Mouse (Mus musculus) MEL (cell line): ENCODE measurements around the gene Frk. TPM values are rescaled to one million over a fixed set of nuclear protein-coding genes. Genes with fewer than 3 reads are reported as not detected.

ENCODE experiments used
- DNase-seq: peaks from one replicate; pipeline ENCODE4 v3.0.0; 2011; ENCODE audit warnings: low read depth, low spot score
- H3K27ac ChIP-seq: 2 replicates; pipeline ENCODE4 v1.5.1; 2012; ENCODE audit warnings: low read depth, mild to moderate bottlenecking, control low read depth, low read length, moderate library complexity; ENCODE audit not compliant: control insufficient read depth
- H3K27me3 ChIP-seq, 2 experiments: fragments of 150-350 bp in 1 of 2; sonication (generic) in 1 of 2; 2 replicates each; pipeline ENCODE4 v1.6.1; 2012; ENCODE audit warnings: low read length in 2 of 2, mild to moderate bottlenecking in 2 of 2, improper control_type of control experiment in 1 of 2, moderate library complexity in 1 of 2; ENCODE audit not compliant: insufficient read depth in 2 of 2, control insufficient read depth in 1 of 2
- H3K36me3 ChIP-seq, 2 experiments: 2 replicates each; pipeline ENCODE4 v1.6.1; 2012 to 2014; ENCODE audit warnings: low read length in 2 of 2, improper control_type of control experiment in 1 of 2, inconsistent platforms in 1 of 2, mild to moderate bottlenecking in 1 of 2; ENCODE audit not compliant: insufficient read depth in 2 of 2, control insufficient read depth in 1 of 2
- H3K4me1 ChIP-seq, 2 experiments: fragments of 150-350 bp in 1 of 2; sonication (generic) in 1 of 2; 2 replicates each; pipeline ENCODE4 v1.6.1; 2012; ENCODE audit warnings: low read length in 2 of 2, improper control_type of control experiment in 1 of 2, mild to moderate bottlenecking in 1 of 2; ENCODE audit not compliant: insufficient read depth in 2 of 2, control insufficient read depth in 1 of 2
- H3K4me3 ChIP-seq, 2 experiments: fragments of 150-350 bp in 1 of 2; sonication (generic) in 1 of 2; 2 replicates each; pipeline ENCODE4 v1.5.1; 2012; ENCODE audit warnings: low read depth in 2 of 2, low read length in 2 of 2, mild to moderate bottlenecking in 2 of 2, moderate library complexity in 2 of 2, control low read depth in 1 of 2, improper control_type of control experiment in 1 of 2; ENCODE audit not compliant: control insufficient read depth in 1 of 2, insufficient read depth in 1 of 2
- H3K79me2 ChIP-seq: 2 replicates; pipeline ENCODE4 v1.6.1; 2012; ENCODE audit warnings: mild to moderate bottlenecking, low read length, moderate library complexity; ENCODE audit not compliant: control insufficient read depth, poor library complexity, insufficient read depth
- H3K9ac ChIP-seq: 2 replicates; pipeline ENCODE4 v1.6.1; 2012; ENCODE audit warnings: low read depth, mild to moderate bottlenecking, control low read depth, low read length, moderate library complexity; ENCODE audit not compliant: control insufficient read depth, poor library complexity, severe bottlenecking
- H3K9me3 ChIP-seq: fragments of 150-350 bp; sonication (generic); replicated peaks from 2 replicates; pipeline ENCODE4 v1.6.1; 2012; ENCODE audit warnings: mild to moderate bottlenecking, low read length, improper control_type of control experiment, moderate library complexity; ENCODE audit not compliant: insufficient read depth
- CHD2 ChIP-seq: IDR thresholded peaks from 2 replicates; pipeline ENCODE4 v1.6.1; 2011; ENCODE audit warnings: low read length, improper control_type of control experiment
- CTCF ChIP-seq, 3 experiments: IDR thresholded peaks in 2 of 3; conservative IDR thresholded peaks in 1 of 3; 2 replicates each; pipeline ENCODE4 v1.5.1; 2011 to 2012; ENCODE audit warnings: low read length in 3 of 3, low read depth in 2 of 3, mild to moderate bottlenecking in 2 of 3, improper control_type of control experiment in 1 of 3, inconsistent platforms in 1 of 3, mixed read lengths in 1 of 3, moderate library complexity in 1 of 3; ENCODE audit not compliant: control insufficient read depth in 1 of 3, insufficient read depth in 1 of 3, poor library complexity in 1 of 3, severe bottlenecking in 1 of 3
- GATA1 ChIP-seq: IDR thresholded peaks from 2 replicates; pipeline ENCODE4 v1.6.1; 2011; ENCODE audit warnings: low read depth, low read length, improper control_type of control experiment
- JUND ChIP-seq: IDR thresholded peaks from 2 replicates; pipeline ENCODE4 v1.6.1; 2011; ENCODE audit warnings: low read depth, mild to moderate bottlenecking, improper control_type of control experiment, low read length
- KAT2A ChIP-seq: conservative IDR thresholded peaks from 2 replicates; pipeline ENCODE4 v1.6.1; 2012; ENCODE audit warnings: low read depth, low read length, improper control_type of control experiment, inconsistent platforms
- MAFK ChIP-seq: IDR thresholded peaks from 2 replicates; pipeline ENCODE4 v1.6.1; 2011; ENCODE audit warnings: low read depth, mild to moderate bottlenecking, low read length, improper control_type of control experiment, borderline replicate concordance
- MXI1 ChIP-seq: IDR thresholded peaks from 2 replicates; pipeline ENCODE4 v1.6.1; 2011; ENCODE audit warnings: mild to moderate bottlenecking, low read depth, low read length, improper control_type of control experiment
- NRF1 ChIP-seq: IDR thresholded peaks from 2 replicates; pipeline ENCODE4 v1.6.1; 2014; ENCODE audit warnings: low read depth, mild to moderate bottlenecking, inconsistent platforms, low read length, improper control_type of control experiment, moderate library complexity; ENCODE audit not compliant: poor library complexity, insufficient read depth, severe bottlenecking
- POLR2AphosphoS2 ChIP-seq: IDR thresholded peaks from 2 replicates; pipeline ENCODE4 v1.6.1; 2011; ENCODE audit warnings: low read length, improper control_type of control experiment
- SIN3A ChIP-seq: IDR thresholded peaks from 2 replicates; pipeline ENCODE4 v1.6.1; 2012; ENCODE audit warnings: low read length, improper control_type of control experiment, inconsistent platforms
- SMC3 ChIP-seq: IDR thresholded peaks from 2 replicates; pipeline ENCODE4 v1.6.1; 2011; ENCODE audit warnings: low read depth, low read length, improper control_type of control experiment
- UBTF ChIP-seq: IDR thresholded peaks from 2 replicates; pipeline ENCODE4 v1.6.1; 2012; ENCODE audit warnings: low read depth, mild to moderate bottlenecking, inconsistent platforms, low read length, improper control_type of control experiment, moderate library complexity, borderline replicate concordance; ENCODE audit not compliant: insufficient read depth
- USF2 ChIP-seq, 2 experiments: IDR thresholded peaks; 2 replicates each; pipeline ENCODE4 v1.6.1; 2011 to 2012; ENCODE audit warnings: improper control_type of control experiment in 2 of 2, low read length in 2 of 2, borderline replicate concordance in 1 of 2, inconsistent platforms in 1 of 2, low read depth in 1 of 2, mild to moderate bottlenecking in 1 of 2; ENCODE audit not compliant: insufficient read depth in 1 of 2
- ZC3H11A ChIP-seq: IDR thresholded peaks from 2 replicates; pipeline ENCODE4 v1.6.1; 2012; ENCODE audit warnings: low read depth, mild to moderate bottlenecking, inconsistent platforms, low read length, improper control_type of control experiment
- polyA plus RNA-seq, 2 experiments: library from polyadenylated mRNA; stranded (reverse) in 1 of 2; unstranded in 1 of 2; fragments of >175 nt in 1 of 2; fragments of >200 nt in 1 of 2; gene quantifications; 2 replicates each; pipeline versions ENCODE4 v1.2.1 to v1.2.4; 2012; ENCODE audit warnings: low replicate concordance in 2 of 2, low read depth in 1 of 2; ENCODE audit not compliant: insufficient read length in 2 of 2, insufficient read depth in 1 of 2, missing spikeins in 1 of 2
- total RNA-seq: library from RNA; depleted of rRNA; stranded (reverse); fragments of 300-350 nt; gene quantifications from 2 replicates; pipeline ENCODE4 v1.2.3, GENCODE M21; 2012

Frk gene
- total and polyA plus RNA-seq, 3 experiments: not detected

DNA sequence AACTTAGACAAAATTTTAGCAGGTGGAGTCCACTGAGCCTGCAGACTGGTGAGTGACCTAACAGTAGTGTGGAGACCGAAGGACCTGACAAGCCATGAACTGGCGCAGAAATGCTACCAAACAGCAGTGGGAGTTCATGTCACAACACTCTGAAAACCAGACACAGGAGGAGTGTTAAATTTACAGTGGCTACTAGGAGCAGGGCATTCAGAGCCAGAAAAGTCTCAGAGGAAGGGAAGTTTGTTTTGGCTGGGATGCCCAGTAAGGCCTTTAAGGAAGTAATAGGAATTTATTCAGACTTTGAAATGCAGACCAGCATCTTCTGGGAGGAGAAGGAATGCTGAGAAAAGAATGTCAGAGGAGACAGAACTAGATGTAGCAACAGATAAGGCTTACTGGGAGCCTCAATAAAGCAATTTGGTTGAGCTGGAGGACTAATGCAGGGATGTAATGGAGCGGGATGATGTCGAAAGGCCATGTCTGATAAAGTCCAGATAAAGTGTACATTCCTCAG lies 3.2 kb upstream of the Frk start:
- DNase-seq: no peak
- no peaks in the 10 kb centered on the region for H3K4me1 ChIP-seq
- no peak overlapping the region for H3K9ac ChIP-seq
- no peaks in the 10 kb centered on the region for H3K36me3 ChIP-seq
- TF ChIP-seq SMC3 (no peak), POLR2AphosphoS2 (no peak), GATA1 (no peak), CHD2 (no peak)
- no peaks in the 10 kb centered on the region; a peak in 1 of 4 replicates for H3K27me3 ChIP-seq
- H3K9me3 ChIP-seq: no peaks in the 10 kb centered on the region
- H3K27ac ChIP-seq: no peak overlapping the region
- no peaks in the 10 kb centered on the region for H3K79me2 ChIP-seq
- H3K4me3 ChIP-seq: no peak overlapping the region

DNA sequence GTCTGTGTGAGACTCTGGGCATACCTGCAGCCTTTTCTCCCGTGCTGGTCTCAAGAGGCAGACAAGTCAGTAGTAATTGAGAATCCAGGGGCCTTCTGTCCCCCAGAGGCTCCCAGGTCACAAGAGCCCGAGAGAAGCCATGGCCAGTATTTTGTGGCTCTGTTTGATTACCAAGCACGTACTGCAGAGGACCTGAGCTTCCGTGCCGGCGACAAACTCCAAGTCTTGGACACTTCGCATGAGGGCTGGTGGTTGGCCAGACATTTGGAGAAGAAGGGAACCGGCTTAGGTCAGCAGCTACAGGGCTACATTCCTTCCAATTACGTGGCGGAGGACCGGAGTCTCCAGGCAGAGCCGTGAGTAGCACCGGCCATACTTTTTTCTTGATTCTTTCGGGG lies 814 bp downstream of the Frk start:
- no peaks in the 10 kb centered on the region; a peak in 1 of 4 replicates for H3K27me3 ChIP-seq
- no peak for TF ChIP-seq SIN3A
- TF ChIP-seq GATA1: no peak
- TF ChIP-seq UBTF: no peak
- TF ChIP-seq, all 39 proteins: peak for 0
- Histone ChIP-seq H3K9me3 (no peaks in the 10 kb centered on the region), H3K79me2 (no peaks in the 10 kb centered on the region), H3K27ac (no peak overlapping the region), H3K36me3 (no peaks in the 10 kb centered on the region), H3K4me1 (no peaks in the 10 kb centered on the region), H3K9ac (no peak overlapping the region), H3K4me3 (no peak overlapping the region)
- no peak for DNase-seq

DNA sequence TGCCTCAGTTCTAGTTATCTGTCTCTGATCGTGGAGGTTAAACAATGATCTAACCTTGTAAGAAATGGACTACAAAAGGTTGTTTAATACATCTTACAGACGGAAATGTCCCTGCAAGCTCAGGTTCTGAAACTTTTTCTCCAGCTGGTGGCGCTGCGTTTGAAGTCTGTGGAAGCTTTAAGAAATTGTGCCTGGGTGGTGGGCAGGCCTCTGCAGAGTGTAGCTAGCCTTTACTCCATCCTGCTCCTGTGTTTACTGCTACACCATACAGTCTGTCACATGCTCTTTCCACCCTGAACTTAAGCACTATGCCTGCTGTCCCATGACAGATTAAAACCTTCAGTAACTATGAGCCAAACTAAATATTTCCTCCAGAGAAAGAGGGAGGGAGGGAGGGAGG lies 1.9 kb downstream of the Frk start:
- Histone ChIP-seq H3K36me3 (no peaks in the 10 kb centered on the region), H3K9ac (no peak overlapping the region), H3K9me3 (no peaks in the 10 kb centered on the region), H3K27ac (no peak overlapping the region), H3K4me3 (no peak overlapping the region), H3K4me1 (no peaks in the 10 kb centered on the region), H3K27me3 (no peaks in the 10 kb centered on the region; a peak in 1 of 4 replicates)
- DNase-seq: no peak
- TF ChIP-seq ZC3H11A: no peak
- TF ChIP-seq USF2 (IDR thresholded peaks at IDR 0.05; ENCODE audit: borderline replicate concordance in 1 of 2, insufficient read depth in 1 of 2, low read depth in 1 of 2, low read length in 2 of 2): no peak
- TF ChIP-seq KAT2A: no peak
- no peak for TF ChIP-seq JUND
- no peak for TF ChIP-seq MAFK
- TF ChIP-seq CTCF (IDR thresholded peaks at IDR 0.05 in 2 of 3, conservative IDR thresholded peaks at IDR 0.05 in 1 of 3; ENCODE audit: control insufficient read depth in 1 of 3, insufficient read depth in 1 of 3, low read depth in 2 of 3, low read length in 3 of 3, poor library complexity in 1 of 3, severe bottlenecking in 1 of 3): peak in 1 of 3 experiments; percentile 3; a peak in 2 of 6 replicates
- TF ChIP-seq MXI1: no peak
- TF ChIP-seq NRF1: no peak
- TF ChIP-seq, all 39 proteins: peak for 1
- no peaks in the 10 kb centered on the region for H3K79me2 ChIP-seq
